Mouse (Mus musculus): ENCODE data around the gene Tbxa2r.
A peak's percentile ranks its signal among the peaks of the same experiment; 100 is the strongest.

Tbxa2r gene

GRCm38 (mm10) chr10:81293334-81294030 is 35.0 kb upstream of the Tbxa2r start:
- DNase-seq (ENCODE audit: low read depth, low spot score) = no peak
- Histone ChIP-seq H3K27me3 (ENCODE audit: control insufficient read depth, insufficient read depth, low read length, poor library complexity, severe bottlenecking) (no peaks in the 10 kb centered on the region), H3K36me3 (ENCODE audit: control insufficient read depth, insufficient read depth, low read length, poor library complexity, severe bottlenecking) (no peaks in the 10 kb centered on the region)

GRCm38 (mm10) chr10:81294442-81294841 is 34.1 kb upstream of the Tbxa2r start:
- DNase-seq (ENCODE audit: low read depth, low spot score) = no peak
- Histone ChIP-seq H3K27me3 (ENCODE audit: control insufficient read depth, insufficient read depth, low read length, poor library complexity, severe bottlenecking) (no peaks in the 10 kb centered on the region), H3K36me3 (ENCODE audit: control insufficient read depth, insufficient read depth, low read length, poor library complexity, severe bottlenecking) (no peaks in the 10 kb centered on the region)

- H3K27me3 ChIP-seq (ENCODE audit: control insufficient read depth, insufficient read depth, low read length, poor library complexity, severe bottlenecking) = no peaks in the 10 kb centered on the region
- DNase-seq (ENCODE audit: low read depth, low spot score) = no peak
- H3K36me3 ChIP-seq (ENCODE audit: control insufficient read depth, insufficient read depth, low read length, poor library complexity, severe bottlenecking) = no peaks in the 10 kb centered on the region
Measured at GRCm38 (mm10) chr10:81295185-81295584, 33.3 kb upstream of the Tbxa2r start.

- peak; percentile 80 for DNase-seq (ENCODE audit: low read depth, low spot score)
- H3K36me3 ChIP-seq (ENCODE audit: control insufficient read depth, insufficient read depth, low read length, poor library complexity, severe bottlenecking) = no peaks in the 10 kb centered on the region
- no peaks in the 10 kb centered on the region for H3K27me3 ChIP-seq (ENCODE audit: control insufficient read depth, insufficient read depth, low read length, poor library complexity, severe bottlenecking)
Measured at GRCm38 (mm10) chr10:81297246-81297645, 31.3 kb upstream of the Tbxa2r start.

- DNase-seq (ENCODE audit: low read depth, low spot score) = peak; percentile 80
- Histone ChIP-seq H3K27me3 (ENCODE audit: control insufficient read depth, insufficient read depth, low read length, poor library complexity, severe bottlenecking) (no peaks in the 10 kb centered on the region), H3K36me3 (ENCODE audit: control insufficient read depth, insufficient read depth, low read length, poor library complexity, severe bottlenecking) (no peaks in the 10 kb centered on the region)
Measured at GRCm38 (mm10) chr10:81297845-81298244, 30.7 kb upstream of the Tbxa2r start.

GRCm38 (mm10) chr10:81298369-81299100 is 30.0 kb upstream of the Tbxa2r start:
- no peaks in the 10 kb centered on the region for H3K36me3 ChIP-seq (ENCODE audit: control insufficient read depth, insufficient read depth, low read length, poor library complexity, severe bottlenecking)
- DNase-seq (ENCODE audit: low read depth, low spot score) = peak; percentile 85
- no peaks in the 10 kb centered on the region for H3K27me3 ChIP-seq (ENCODE audit: control insufficient read depth, insufficient read depth, low read length, poor library complexity, severe bottlenecking)

- H3K36me3 ChIP-seq (ENCODE audit: control insufficient read depth, insufficient read depth, low read length, poor library complexity, severe bottlenecking) = no peaks in the 10 kb centered on the region
- H3K27me3 ChIP-seq (ENCODE audit: control insufficient read depth, insufficient read depth, low read length, poor library complexity, severe bottlenecking) = no peaks in the 10 kb centered on the region
- DNase-seq (ENCODE audit: low read depth, low spot score) = no peak
Measured at GRCm38 (mm10) chr10:81299585-81300351, 28.8 kb upstream of the Tbxa2r start.

GRCm38 (mm10) chr10:81300352-81300907 is 28.1 kb upstream of the Tbxa2r start:
- Histone ChIP-seq H3K27me3 (ENCODE audit: control insufficient read depth, insufficient read depth, low read length, poor library complexity, severe bottlenecking) (no peaks in the 10 kb centered on the region), H3K36me3 (ENCODE audit: control insufficient read depth, insufficient read depth, low read length, poor library complexity, severe bottlenecking) (no peaks in the 10 kb centered on the region)
- no peak for DNase-seq (ENCODE audit: low read depth, low spot score)

GRCm38 (mm10) chr10:81301321-81301720 is 27.2 kb upstream of the Tbxa2r start:
- H3K36me3 ChIP-seq (ENCODE audit: control insufficient read depth, insufficient read depth, low read length, poor library complexity, severe bottlenecking) = no peaks in the 10 kb centered on the region
- H3K27me3 ChIP-seq (ENCODE audit: control insufficient read depth, insufficient read depth, low read length, poor library complexity, severe bottlenecking) = no peaks in the 10 kb centered on the region
- DNase-seq (ENCODE audit: low read depth, low spot score) = peak; percentile 61

GRCm38 (mm10) chr10:81302288-81302687 is 26.2 kb upstream of the Tbxa2r start:
- Histone ChIP-seq H3K36me3 (ENCODE audit: control insufficient read depth, insufficient read depth, low read length, poor library complexity, severe bottlenecking) (no peaks in the 10 kb centered on the region), H3K27me3 (ENCODE audit: control insufficient read depth, insufficient read depth, low read length, poor library complexity, severe bottlenecking) (no peaks in the 10 kb centered on the region)
- no peak for DNase-seq (ENCODE audit: low read depth, low spot score)

GRCm38 (mm10) chr10:81302781-81303218 is 25.7 kb upstream of the Tbxa2r start:
- no peak for DNase-seq (ENCODE audit: low read depth, low spot score)
- Histone ChIP-seq H3K27me3 (ENCODE audit: control insufficient read depth, insufficient read depth, low read length, poor library complexity, severe bottlenecking) (no peaks in the 10 kb centered on the region), H3K36me3 (ENCODE audit: control insufficient read depth, insufficient read depth, low read length, poor library complexity, severe bottlenecking) (peaks cover 3% of the 10 kb centered on the region; the same call in 1 of the 2 replicates)

GRCm38 (mm10) chr10:81303258-81303657 is 25.3 kb upstream of the Tbxa2r start:
- no peaks in the 10 kb centered on the region for H3K27me3 ChIP-seq (ENCODE audit: control insufficient read depth, insufficient read depth, low read length, poor library complexity, severe bottlenecking)
- peaks cover 5% of the 10 kb centered on the region; the same call in 1 of the 2 replicates for H3K36me3 ChIP-seq (ENCODE audit: control insufficient read depth, insufficient read depth, low read length, poor library complexity, severe bottlenecking)
- no peak for DNase-seq (ENCODE audit: low read depth, low spot score)

- H3K27me3 ChIP-seq (ENCODE audit: control insufficient read depth, insufficient read depth, low read length, poor library complexity, severe bottlenecking) = no peaks in the 10 kb centered on the region
- peaks cover 5% of the 10 kb centered on the region for H3K36me3 ChIP-seq (ENCODE audit: control insufficient read depth, insufficient read depth, low read length, poor library complexity, severe bottlenecking)
- peak; percentile 54 for DNase-seq (ENCODE audit: low read depth, low spot score)
Measured at GRCm38 (mm10) chr10:81303761-81304160, 24.8 kb upstream of the Tbxa2r start.

GRCm38 (mm10) chr10:81304597-81305238 is 23.8 kb upstream of the Tbxa2r start:
- DNase-seq (ENCODE audit: low read depth, low spot score) = peak; percentile 85
- Histone ChIP-seq H3K27me3 (ENCODE audit: control insufficient read depth, insufficient read depth, low read length, poor library complexity, severe bottlenecking) (no peaks in the 10 kb centered on the region), H3K36me3 (ENCODE audit: control insufficient read depth, insufficient read depth, low read length, poor library complexity, severe bottlenecking) (peaks cover 5% of the 10 kb centered on the region)
